Mouse (Mus musculus) embryonic facial prominence, embryonic 11.5 days (tissue): Measurements from ENCODE around the gene Hoxd4. TPM values are rescaled to one million over a fixed set of nuclear protein-coding genes. Genes with fewer than 3 reads are reported as not detected.

Experiments
- ATAC-seq: fragments of 200-750 bp; cut with Nextera tagmentation; replicated peaks from 2 replicates; pipeline ENCODE4 v1.8.0; 2017; ENCODE audit warnings: low read depth; ENCODE audit not compliant: insufficient number of reproducible peaks, low FRiP score, low TSS enrichment
- DNase-seq: peaks from one replicate; pipeline ENCODE4 v3.0.0-alpha.2; 2015; ENCODE audit warnings: low spot score
- H3K27ac ChIP-seq: fragments of 300-500 bp; sonication (generic); replicated peaks from 2 replicates; pipeline ENCODE4 v1.5.1; 2014; ENCODE audit warnings: mild to moderate bottlenecking, low read depth, low read length, control low read depth
- H3K27me3 ChIP-seq: fragments of 300-500 bp; sonication (generic); 2 replicates; pipeline ENCODE4 v1.6.1; 2014; ENCODE audit warnings: mild to moderate bottlenecking, low read length, moderate library complexity, mixed read lengths; ENCODE audit not compliant: control insufficient read depth, insufficient read depth
- H3K36me3 ChIP-seq: fragments of 300-500 bp; sonication (generic); replicated peaks from 2 replicates; pipeline ENCODE4 v1.6.1; 2014; ENCODE audit warnings: low read depth, mild to moderate bottlenecking, low read length, moderate library complexity, mixed read lengths; ENCODE audit not compliant: control insufficient read depth, insufficient read depth
- H3K4me1 ChIP-seq: fragments of 300-500 bp; sonication (generic); 2 replicates; pipeline ENCODE4 v1.6.1; 2014; ENCODE audit warnings: low read length, mixed read lengths; ENCODE audit not compliant: control insufficient read depth, insufficient read depth
- H3K4me2 ChIP-seq: fragments of 300-500 bp; sonication (generic); 2 replicates; pipeline ENCODE4 v1.6.1; 2014; ENCODE audit warnings: low read depth, mild to moderate bottlenecking, control low read depth, low read length, moderate library complexity
- H3K4me3 ChIP-seq: fragments of 300-500 bp; sonication (generic); 2 replicates; pipeline ENCODE4 v1.5.1; 2014; ENCODE audit warnings: low read depth, low read length, control low read depth
- H3K9ac ChIP-seq: fragments of 300-500 bp; sonication (generic); replicated peaks from 2 replicates; pipeline ENCODE4 v1.6.1; 2014; ENCODE audit warnings: mild to moderate bottlenecking, control low read depth, low read length
- H3K9me3 ChIP-seq: fragments of 300-500 bp; sonication (generic); replicated peaks from 2 replicates; pipeline ENCODE4 v1.6.1; 2016; ENCODE audit warnings: mild to moderate bottlenecking, low read length, inconsistent platforms, mixed read lengths; ENCODE audit not compliant: control insufficient read depth
- WGBS: fragments of 180-500 bp; shearing (Covaris S2); extraction: QIAGEN DNeasy Blood & Tissue Kit; methylation state at CpG from one replicate; pipeline ENCODE4 v1.1.7; 2014; 5-methylcytosine and 5-hydroxymethylcytosine counted together
- polyA plus RNA-seq: library from polyadenylated mRNA; unstranded; fragments of >200 nt; fragmentation: Nextera tagmentation; extraction: Ambion mirVana; gene quantifications from 2 replicates; pipeline ENCODE4 v1.2.1, GENCODE M21; 2014

The Hoxd4 gene
- polyA plus RNA-seq, 1 experiment from 2014 or later: 0.18 TPM

DNA sequence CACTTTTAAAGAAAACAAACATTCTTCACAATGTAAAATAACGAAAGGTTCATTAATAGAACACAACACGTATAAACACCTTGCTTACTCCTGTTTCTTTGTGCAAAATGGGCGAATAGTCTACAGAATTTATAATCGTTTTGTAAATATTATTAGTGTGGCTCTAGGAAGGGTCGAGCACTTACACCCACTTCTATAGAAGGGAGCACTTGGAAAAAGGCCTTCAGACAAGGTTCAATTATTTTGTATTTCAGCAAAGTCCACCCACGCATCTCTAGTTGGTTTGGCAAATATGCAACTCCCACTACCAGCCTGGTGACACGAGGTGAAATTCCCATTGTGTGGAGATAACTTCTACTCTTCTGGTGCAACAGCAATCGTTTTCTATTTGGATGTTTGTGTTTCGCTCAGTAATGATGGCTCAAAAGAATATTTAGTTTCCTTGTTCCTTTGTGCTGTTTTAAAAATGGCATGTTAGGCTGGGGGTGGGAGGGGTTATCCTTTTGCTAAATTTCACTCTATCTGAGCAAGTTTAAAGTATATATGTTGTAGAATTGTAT is 36.8 kb downstream of the Hoxd4 start:
- Histone ChIP-seq H3K27me3 (peaks cover 92% of the 10 kb centered on the region), H3K4me2 (no peak overlapping the region), H3K36me3 (no peaks in the 10 kb centered on the region), H3K4me3 (no peak overlapping the region), H3K9me3 (no peaks in the 10 kb centered on the region), H3K27ac (no peak overlapping the region), H3K9ac (no peak overlapping the region), H3K4me1 (peaks cover 3% of the 10 kb centered on the region; the same call in 1 of the 2 replicates)
- DNase-seq: no peak
- no peak for ATAC-seq
- WGBS: 2% methylated on average over 9 of the region's 9 CpGs

DNA sequence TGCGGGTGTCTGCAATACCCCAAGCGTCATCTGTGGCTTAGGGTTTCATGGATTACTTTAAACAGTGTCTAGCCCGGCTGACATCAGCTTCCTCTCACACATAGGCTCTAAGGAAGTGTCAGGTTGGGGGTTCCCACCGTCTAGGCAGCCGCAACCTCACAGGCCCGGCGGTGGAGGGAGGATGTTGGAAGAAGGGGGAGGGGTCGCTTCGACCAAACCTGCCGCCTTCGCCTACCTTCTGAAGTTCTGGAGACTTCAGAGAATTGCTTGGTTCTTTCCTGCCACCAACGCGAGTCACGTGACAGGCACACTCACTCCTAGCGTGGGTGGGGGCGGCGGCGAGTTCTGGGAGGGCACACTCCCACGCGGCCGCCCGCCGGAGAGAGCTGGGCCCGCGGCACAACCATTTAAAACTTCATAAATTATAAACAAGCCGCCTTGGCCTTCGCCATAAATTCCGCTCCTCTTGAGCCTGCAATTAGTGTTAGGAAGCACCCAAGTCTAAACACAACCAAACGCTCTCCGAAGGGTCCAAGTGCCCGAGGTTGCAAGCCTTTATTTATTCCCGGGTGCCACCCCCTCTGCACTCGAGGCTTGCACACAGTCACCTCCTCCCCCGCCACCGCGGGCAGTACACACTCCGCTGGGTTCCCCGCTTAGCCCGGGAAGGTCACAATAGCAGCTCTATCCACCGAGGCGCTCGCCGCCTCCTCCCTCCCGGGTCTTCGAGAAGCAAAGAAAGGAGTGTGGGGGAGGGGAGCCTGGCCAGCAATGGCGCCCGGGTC is 37.8 kb downstream of the Hoxd4 start:
- Histone ChIP-seq H3K27ac (no peak overlapping the region), H3K9ac (no peak overlapping the region; the same call in 1 of the 2 replicates), H3K4me1 (peaks cover 3% of the 10 kb centered on the region; the same call in 1 of the 2 replicates), H3K4me3 (peak overlapping the region; percentile 19; the same call in 1 of the 2 replicates), H3K36me3 (no peaks in the 10 kb centered on the region), H3K9me3 (no peaks in the 10 kb centered on the region), H3K27me3 (peaks cover 92% of the 10 kb centered on the region), H3K4me2 (peak overlapping the region; percentile 41)
- ATAC-seq (peak; percentile 57; the same call in 1 of the 2 replicates), DNase-seq (no peak)
- under 1% methylated on average over 47 of the region's 47 CpGs for WGBS

DNA sequence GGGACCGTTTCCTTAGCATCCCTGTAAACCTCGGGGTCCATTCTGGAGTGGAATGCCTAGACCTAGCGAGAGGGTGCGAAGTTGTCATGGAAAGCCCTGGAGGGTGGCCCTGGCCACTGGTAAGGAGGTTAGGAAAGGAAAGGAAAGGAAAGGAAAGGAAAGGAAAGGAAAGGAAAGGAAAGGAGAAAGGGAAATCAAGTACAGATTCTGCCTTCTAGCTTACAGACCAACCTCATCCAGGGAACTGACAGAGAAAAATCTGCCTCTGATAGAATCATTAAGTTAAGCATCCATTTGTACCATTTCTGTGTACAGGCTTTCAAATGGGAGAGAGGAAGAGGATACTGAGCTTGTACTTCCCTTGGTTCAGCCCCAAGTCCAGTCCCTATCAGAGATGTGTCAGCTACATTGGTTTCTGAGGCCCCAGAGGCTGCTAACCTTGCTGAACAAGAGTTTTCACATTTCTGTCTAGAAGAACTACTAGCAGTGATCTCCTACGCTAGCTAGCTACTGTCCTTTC is 39.1 kb downstream of the Hoxd4 start:
- Histone ChIP-seq H3K4me3 (no peak overlapping the region), H3K4me2 (no peak overlapping the region), H3K27me3 (peaks cover 83% of the 10 kb centered on the region), H3K4me1 (peaks cover 3% of the 10 kb centered on the region; the same call in 1 of the 2 replicates), H3K36me3 (no peaks in the 10 kb centered on the region), H3K9ac (no peak overlapping the region), H3K27ac (no peak overlapping the region), H3K9me3 (no peaks in the 10 kb centered on the region)
- no peak for DNase-seq
- 16% methylated on average over 5 of the region's 5 CpGs for WGBS
- no peak for ATAC-seq

DNA sequence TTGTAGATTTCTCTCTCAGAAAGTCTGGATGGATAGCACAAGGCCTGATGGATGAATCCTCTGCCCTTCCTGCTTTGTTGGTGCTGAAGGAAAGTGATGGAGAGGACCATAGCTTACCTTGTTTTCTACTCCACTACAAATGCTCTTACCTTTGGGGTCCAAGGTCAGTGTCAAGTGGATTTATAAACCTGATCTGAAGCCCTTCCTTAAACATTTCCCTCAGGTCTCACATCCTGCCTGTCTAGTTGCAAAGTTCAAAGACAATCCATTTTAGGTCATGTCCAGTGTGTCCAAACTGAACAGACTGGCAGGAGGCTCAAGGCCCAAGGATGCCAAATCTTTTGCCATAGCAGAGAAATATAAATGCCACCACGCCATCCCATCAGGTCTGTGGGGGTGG is 40.1 kb downstream of the Hoxd4 start:
- H3K36me3 ChIP-seq: no peaks in the 10 kb centered on the region
- ATAC-seq (no peak), DNase-seq (no peak)
- no peak overlapping the region for H3K4me3 ChIP-seq
- WGBS: 71% methylated on average over 1 of the region's 1 CpGs
- peaks cover 73% of the 10 kb centered on the region for H3K27me3 ChIP-seq
- peaks cover 3% of the 10 kb centered on the region; the same call in 1 of the 2 replicates for H3K4me1 ChIP-seq
- no peak overlapping the region for H3K4me2 ChIP-seq
- no peak overlapping the region for H3K9ac ChIP-seq
- H3K9me3 ChIP-seq: no peaks in the 10 kb centered on the region
- H3K27ac ChIP-seq: no peak overlapping the region

DNA sequence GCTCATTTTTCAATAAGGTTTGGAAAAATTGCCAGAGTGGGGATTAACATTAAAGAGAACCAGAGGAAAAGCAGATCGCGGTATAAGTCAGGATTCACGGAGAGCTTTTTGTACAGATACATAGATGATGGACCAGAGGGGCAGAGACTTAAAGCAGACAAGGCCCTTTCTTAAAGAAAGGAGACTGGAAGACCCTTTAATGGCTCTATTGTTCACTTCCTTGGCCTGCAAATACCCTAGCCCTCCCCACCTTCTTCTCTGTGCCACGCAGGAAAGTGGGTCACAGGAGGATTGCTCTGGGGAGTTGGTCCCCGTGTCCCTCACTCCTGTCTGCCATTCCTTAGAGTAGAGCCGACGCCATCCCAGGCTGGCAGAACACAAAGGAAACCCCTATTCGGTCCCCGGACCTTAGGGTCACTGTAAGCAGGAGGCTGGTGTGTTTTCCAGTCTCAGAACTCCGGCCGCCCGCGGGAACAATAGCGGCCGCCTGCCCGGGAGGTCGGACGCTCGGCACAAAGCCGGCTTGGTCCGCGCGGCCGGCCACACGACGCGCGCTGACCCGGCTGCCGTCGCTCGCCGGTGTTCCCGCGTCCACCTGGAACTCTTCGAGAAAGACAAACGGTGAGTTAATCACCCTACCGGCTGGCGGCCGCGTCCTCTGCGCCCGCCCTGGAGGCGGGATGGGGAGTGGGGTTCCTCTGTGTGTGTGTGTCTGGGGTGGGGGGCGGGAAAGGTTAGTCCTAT is 40.9 kb downstream of the Hoxd4 start:
- under 1% methylated on average over 45 of the region's 45 CpGs for WGBS
- ATAC-seq (no peak; the same call in 1 of the 2 replicates), DNase-seq (no peak)
- Histone ChIP-seq H3K4me3 (peak overlapping the region; percentile 17), H3K9me3 (no peaks in the 10 kb centered on the region), H3K36me3 (no peaks in the 10 kb centered on the region), H3K4me1 (peaks cover 3% of the 10 kb centered on the region; the same call in 1 of the 2 replicates), H3K9ac (peak overlapping the region; percentile 46), H3K27ac (no peak overlapping the region), H3K27me3 (peaks cover 66% of the 10 kb centered on the region), H3K4me2 (peak overlapping the region; percentile 32)

DNA sequence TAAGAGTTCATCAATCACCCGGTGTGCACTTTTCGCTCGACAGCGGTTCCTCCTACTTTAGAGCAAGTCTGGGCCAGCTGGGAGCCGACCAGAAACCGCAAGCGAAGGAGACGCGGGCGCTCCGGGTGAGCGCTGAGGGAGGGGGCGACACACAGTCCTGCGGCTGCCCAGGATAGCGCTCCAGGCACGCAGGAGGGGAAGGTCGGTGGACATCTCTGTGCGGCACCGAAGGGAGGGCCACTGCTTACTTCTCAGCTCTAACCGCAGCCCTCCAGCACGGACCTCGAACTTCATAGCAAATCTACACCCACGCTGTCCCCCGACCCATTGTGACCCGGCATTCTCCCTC is 41.4 kb downstream of the Hoxd4 start:
- no peaks in the 10 kb centered on the region for H3K36me3 ChIP-seq
- DNase-seq (no peak), ATAC-seq (no peak)
- under 1% methylated on average over 25 of the region's 25 CpGs for WGBS
- peaks cover 3% of the 10 kb centered on the region; the same call in 1 of the 2 replicates for H3K4me1 ChIP-seq
- H3K4me2 ChIP-seq: peak overlapping the region; percentile 32
- peak overlapping the region; percentile 17; the same call in 1 of the 2 replicates for H3K4me3 ChIP-seq
- no peaks in the 10 kb centered on the region for H3K9me3 ChIP-seq
- H3K27me3 ChIP-seq: peaks cover 63% of the 10 kb centered on the region
- H3K27ac ChIP-seq: no peak overlapping the region
- no peak overlapping the region; the same call in 1 of the 2 replicates for H3K9ac ChIP-seq

DNA sequence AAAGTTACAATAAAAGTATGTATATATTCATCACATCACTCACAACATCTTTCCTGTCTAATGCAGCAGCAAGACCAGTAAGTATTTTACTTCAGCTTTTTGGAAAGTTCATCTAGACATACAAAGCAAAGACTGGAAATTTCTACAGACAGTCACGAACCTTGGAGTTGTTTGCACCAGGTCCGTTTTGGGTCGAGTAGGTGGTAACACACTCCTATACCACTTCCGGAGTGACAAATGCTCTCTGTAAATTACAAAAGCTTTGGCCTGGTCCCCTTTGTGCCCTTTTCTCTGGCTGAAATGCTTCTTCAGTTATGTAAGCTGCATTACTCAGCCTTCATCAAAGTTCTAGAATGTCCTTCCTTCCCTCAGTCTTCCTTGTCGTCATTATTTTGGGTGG is 42.0 kb downstream of the Hoxd4 start:
- 17% methylated on average over 5 of the region's 5 CpGs for WGBS
- Histone ChIP-seq H3K36me3 (no peaks in the 10 kb centered on the region), H3K27me3 (peaks cover 62% of the 10 kb centered on the region), H3K4me3 (no peak overlapping the region), H3K27ac (no peak overlapping the region), H3K4me1 (peaks cover 3% of the 10 kb centered on the region; the same call in 1 of the 2 replicates), H3K9me3 (no peaks in the 10 kb centered on the region), H3K9ac (no peak overlapping the region), H3K4me2 (no peak overlapping the region)
- DNase-seq: no peak
- ATAC-seq: no peak
